Mouse (Mus musculus): ENCODE results near the gene Hist1h3a.

DNA sequence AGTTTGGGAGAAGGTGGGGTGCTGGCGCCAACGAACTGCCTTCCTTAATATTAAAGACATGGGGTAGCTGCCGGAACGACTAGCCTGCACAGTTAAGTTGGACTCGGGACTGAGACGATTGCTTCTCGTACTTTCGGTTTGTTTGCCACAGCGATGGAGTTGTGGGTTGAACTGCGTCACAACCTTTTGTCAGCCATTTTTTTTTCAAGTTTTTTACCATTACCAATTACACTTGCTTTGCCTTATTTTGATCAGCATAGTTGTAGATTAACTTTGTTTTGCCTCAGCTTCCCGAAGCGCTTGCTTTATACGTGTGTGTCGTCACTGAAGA lies 22.3 kb downstream of the Hist1h3a start:
- TF ChIP-seq GATA1 (IDR thresholded peaks at IDR 0.05; ENCODE audit: low read length) (no peak), TAL1 (IDR thresholded peaks at IDR 0.05; ENCODE audit: low read length) (no peak)

Data from erythroblast, embryonic 14.5 days (primary cell).